8 mouse cellular contexts compared by ENCODE assay signal in genomic region chr2:26484169-26484568, GRCm38 (mm10). TPM values are rescaled to one million over a fixed set of nuclear protein-coding genes. Genes with fewer than 3 reads are reported as not detected.
DNase-seq lines count a peak whose midpoint lies in the region; ATAC-seq and TF ChIP-seq lines count a peak whose summit lies in the region.

No protein-coding gene starts in this region.

- no peaks in the 10 kb centered on the region for H3K9me3 ChIP-seq in heart, embryonic 15.5 days (replicated peaks)
- H3K9me3 ChIP-seq in megakaryocyte, embryonic 14.5 days, result no peaks in the 10 kb centered on the region
- H3K9me3 ChIP-seq in hindbrain, embryonic 15.5 days, result no peaks in the 10 kb centered on the region

- 88% methylated on average over 10 of the region's 10 CpGs for WGBS in heart, embryonic 15.5 days
- WGBS in hindbrain, embryonic 15.5 days, result 68% methylated on average over 10 of the region's 10 CpGs
- 38% methylated on average over 10 of the region's 10 CpGs for WGBS in small intestine, adult 2 months

- H3K4me2 ChIP-seq in heart, embryonic 15.5 days, result no peak overlapping the region
- no peak overlapping the region; the same call in 1 of the 2 replicates for H3K4me2 ChIP-seq in hindbrain, embryonic 15.5 days

- H3K27me3 ChIP-seq in heart, embryonic 15.5 days, result no peaks in the 10 kb centered on the region
- peaks cover 92% of the 10 kb centered on the region for H3K27me3 ChIP-seq in megakaryocyte, embryonic 14.5 days (replicated peaks)
- no peaks in the 10 kb centered on the region for H3K27me3 ChIP-seq in hindbrain, embryonic 15.5 days
- H3K27me3 ChIP-seq in small intestine, adult 2 months (ENCODE audit: control insufficient read depth, insufficient read depth, low read length), result no peaks in the 10 kb centered on the region

- intact Hi-C loops in heart, postnatal 10 days (cut with DNase I), result no loop called here

- no peak for ATAC-seq in heart, embryonic 15.5 days (replicated peaks; ENCODE audit: insufficient number of reproducible peaks, insufficient read depth, low FRiP score, low read depth)
- no peak for ATAC-seq in megakaryocyte, adult 5-6 weeks (ENCODE audit: poor library complexity, severe bottlenecking)
- no peak for ATAC-seq in hindbrain, embryonic 15.5 days (ENCODE audit: low FRiP score, low read depth)

- peaks cover 60% of the 10 kb centered on the region for H3K4me1 ChIP-seq in heart, embryonic 15.5 days (replicated peaks)
- peaks cover 66% of the 10 kb centered on the region for H3K4me1 ChIP-seq in megakaryocyte, embryonic 14.5 days
- peaks cover 85% of the 10 kb centered on the region for H3K4me1 ChIP-seq in hindbrain, embryonic 15.5 days (replicated peaks)
- H3K4me1 ChIP-seq in small intestine, adult 2 months (ENCODE audit: control insufficient read depth, insufficient read depth, insufficient read length, low read length), result peaks cover 71% of the 10 kb centered on the region

- no peak for TF ChIP-seq POLR2A in small intestine, adult 2 months (IDR thresholded peaks at IDR 0.05; ENCODE audit: low read depth, low read length)

- 0 out of 2 replicates have a peak overlapping the region, but pooled peaks have one; percentile 66 for H3K27ac ChIP-seq in heart, embryonic 15.5 days
- 0 out of 2 replicates have a peak overlapping the region, but pooled peaks have one; percentile 35 for H3K27ac ChIP-seq in hindbrain, embryonic 15.5 days (replicated peaks)
- H3K27ac ChIP-seq in small intestine, adult 2 months (ENCODE audit: insufficient read depth, low read depth, low read length), result peak overlapping the region; percentile 61; the same call in 1 of the 2 replicates

- H3K4me3 ChIP-seq in heart, embryonic 15.5 days, result no peak overlapping the region
- H3K4me3 ChIP-seq in megakaryocyte, embryonic 14.5 days (replicated peaks), result peak overlapping the region; percentile 78
- no peak overlapping the region for H3K4me3 ChIP-seq in hindbrain, embryonic 15.5 days
- H3K4me3 ChIP-seq in small intestine, adult 2 months (ENCODE audit: low read depth, low read length), result no peak overlapping the region

- no peak overlapping the region for H3K9ac ChIP-seq in heart, embryonic 15.5 days
- no peak overlapping the region for H3K9ac ChIP-seq in hindbrain, embryonic 15.5 days

- no peak for DNase-seq in heart, postnatal 10 days
- no peak for DNase-seq in layer of hippocampus, adult 9-10 months (ENCODE audit: low spot score)
- no peak for DNase-seq in left cerebral cortex, adult 9 months (ENCODE audit: low spot score in 2 of 2)

- peaks cover 25% of the 10 kb centered on the region for H3K36me3 ChIP-seq in heart, embryonic 15.5 days
- H3K36me3 ChIP-seq in megakaryocyte, embryonic 14.5 days (replicated peaks; ENCODE audit: low read length), result peaks cover 33% of the 10 kb centered on the region
- no peaks in the 10 kb centered on the region for H3K36me3 ChIP-seq in hindbrain, embryonic 15.5 days
- peaks cover 19% of the 10 kb centered on the region for H3K36me3 ChIP-seq in small intestine, adult 2 months (ENCODE audit: control insufficient read depth, insufficient read depth, low read length)

- no peak for TF ChIP-seq CTCF in small intestine, adult 2 months (IDR thresholded peaks at IDR 0.05; ENCODE audit: extremely low read depth, insufficient read length, insufficient replicate concordance, low read depth, low read length)

RNA-seq across cellular contexts. Expression of gene Notch1, which starts 32.3 kb away (rescaled TPM):
- polyA plus RNA-seq in heart, embryonic 15.5 days (2015; fragmentation: Nextera tagmentation; extraction: Ambion mirVana), result 10.8 and 24.2 TPM in 2 replicates
- total RNA-seq in heart, postnatal 10 days (2021), result 10 to 100 TPM; 54.0 to 54.3 TPM
- 1.2 and 4.2 TPM in 2 replicates for polyA plus RNA-seq in megakaryocyte, embryonic 14.5 days (2012; ENCODE audit: insufficient read depth, low replicate concordance)
- 37.6 and 43.0 TPM in 2 replicates for total RNA-seq in megakaryocyte, adult 5-6 weeks (2015)
- 22.3 and 48.3 TPM in 2 replicates for total RNA-seq in megakaryocyte, adult 5-6 weeks (2017)
- 16.3 and 18.2 TPM in 2 replicates for polyA plus RNA-seq in hindbrain, embryonic 15.5 days (2015; fragmentation: Nextera tagmentation; extraction: Ambion mirVana)
- polyA plus RNA-seq in small intestine, adult 2 months (2012; rRNA removed), result 19.6 and 21.6 TPM in 2 replicates

RNA-seq across cellular contexts. Expression of gene Sec16a, which starts 39.2 kb away (rescaled TPM):
- 10.5 and 14.5 TPM in 2 replicates for polyA plus RNA-seq in heart, embryonic 15.5 days (2015; fragmentation: Nextera tagmentation; extraction: Ambion mirVana)
- 10 to 100 TPM; 38.2 to 45.5 TPM for total RNA-seq in heart, postnatal 10 days (2021)
- 7.6 and 26.1 TPM in 2 replicates for polyA plus RNA-seq in megakaryocyte, embryonic 14.5 days (2012; ENCODE audit: insufficient read depth, low replicate concordance)
- total RNA-seq in megakaryocyte, adult 5-6 weeks (2015), result 41.6 and 43.9 TPM in 2 replicates
- total RNA-seq in megakaryocyte, adult 5-6 weeks (2017), result 31.1 and 34.6 TPM in 2 replicates
- 17.5 and 21.6 TPM in 2 replicates for polyA plus RNA-seq in hindbrain, embryonic 15.5 days (2015; fragmentation: Nextera tagmentation; extraction: Ambion mirVana)
- 72.4 and 105 TPM in 2 replicates for polyA plus RNA-seq in small intestine, adult 2 months (2012; rRNA removed)
